Mouse (Mus musculus) ES-E14 (cell line): Measurements from ENCODE around the gene Pmpcb.
"Not testable (repeated sequence)": the region's sequence is repeated elsewhere in the genome, so short reads cannot be mapped to it uniquely, and the experiment has no call there.

Experiments used
- CHD2 ChIP-seq: IDR thresholded peaks from 2 replicates; pipeline ENCODE4 v1.6.1; 2014; ENCODE audit warnings: mild to moderate bottlenecking, low read depth, low read length, inconsistent platforms
- HCFC1 ChIP-seq: IDR thresholded peaks from 2 replicates; pipeline ENCODE4 v1.6.1; 2012; ENCODE audit warnings: low read length, inconsistent platforms, borderline replicate concordance; ENCODE audit not compliant: insufficient read depth
- MAFK ChIP-seq: IDR thresholded peaks from 2 replicates; pipeline ENCODE4 v1.6.1; 2014; ENCODE audit warnings: mild to moderate bottlenecking, low read depth, low read length, inconsistent platforms; ENCODE audit not compliant: insufficient read depth
- ZC3H11A ChIP-seq: IDR thresholded peaks from 2 replicates; pipeline ENCODE4 v1.6.1; 2012; ENCODE audit warnings: low read depth, mild to moderate bottlenecking, inconsistent platforms, low read length, borderline replicate concordance
- ZNF384 ChIP-seq: IDR thresholded peaks from 2 replicates; pipeline ENCODE4 v1.6.1; 2012; ENCODE audit warnings: low read depth, low read length, inconsistent platforms

GRCm38 (mm10) chr5:21699555-21699954 is 37.4 kb upstream of the Pmpcb start:
- TF ChIP-seq MAFK, CHD2, ZNF384, ZC3H11A, HCFC1: not testable (repeated sequence)
